Mouse (Mus musculus) forebrain, embryonic 13.5 days (tissue): ENCODE measurements around the gene Fbxw7. TPM values are rescaled to one million over a fixed set of nuclear protein-coding genes. Genes with fewer than 3 reads are reported as not detected.

Source experiments
- ATAC-seq: fragments of 200-750 bp; cut with Nextera tagmentation; 2 replicates; pipeline ENCODE4 v1.8.0; 2017
- H3K27ac ChIP-seq: fragments of 300-500 bp; sonication (generic); 2 replicates; pipeline ENCODE4 v1.5.1; 2015; ENCODE audit warnings: inconsistent platforms, mild to moderate bottlenecking, moderate library complexity
- H3K27me3 ChIP-seq: fragments of 300-500 bp; sonication (generic); 2 replicates; pipeline ENCODE4 v1.6.1; 2015; ENCODE audit warnings: mild to moderate bottlenecking, inconsistent platforms
- H3K36me3 ChIP-seq: fragments of 300-500 bp; sonication (generic); 2 replicates; pipeline ENCODE4 v1.6.1; 2015; ENCODE audit warnings: mild to moderate bottlenecking, inconsistent platforms; ENCODE audit not compliant: poor library complexity, severe bottlenecking
- H3K4me1 ChIP-seq: fragments of 300-500 bp; sonication (generic); 2 replicates; pipeline ENCODE4 v1.6.1; 2015; ENCODE audit warnings: inconsistent platforms
- H3K4me2 ChIP-seq: fragments of 300-500 bp; sonication (generic); 2 replicates; pipeline ENCODE4 v1.6.1; 2015; ENCODE audit warnings: inconsistent platforms, mild to moderate bottlenecking, moderate library complexity
- H3K4me3 ChIP-seq: fragments of 300-500 bp; sonication (generic); 2 replicates; pipeline ENCODE4 v1.5.1; 2015; ENCODE audit warnings: mild to moderate bottlenecking, inconsistent platforms
- H3K9ac ChIP-seq: fragments of 300-500 bp; sonication (generic); 2 replicates; pipeline ENCODE4 v1.6.1; 2015; ENCODE audit warnings: mild to moderate bottlenecking, inconsistent platforms
- H3K9me3 ChIP-seq: fragments of 300-500 bp; sonication (generic); replicated peaks from 2 replicates; pipeline ENCODE4 v1.6.1; 2016; ENCODE audit warnings: inconsistent platforms
- WGBS: fragments of 180-500 bp; shearing (Covaris S2); methylation state at CpG from one replicate; pipeline ENCODE4 v1.1.7; 2015; 5-methylcytosine and 5-hydroxymethylcytosine counted together
- polyA plus RNA-seq: library from polyadenylated mRNA; unstranded; fragments of >200 nt; fragmentation: Nextera tagmentation; extraction: Ambion mirVana; gene quantifications from 2 replicates; pipeline ENCODE4 v1.2.1, GENCODE M21; 2015

Gene Fbxw7
- polyA plus RNA-seq, 1 experiment from 2014 or later = 28.1 TPM

- ATAC-seq = no peak
- WGBS = 79% methylated on average over 3 of the region's 3 CpGs
- no peak overlapping the region for H3K4me2 ChIP-seq
- H3K4me1 ChIP-seq = peaks cover 6% of the 10 kb centered on the region
- no peaks in the 10 kb centered on the region for H3K27me3 ChIP-seq
- H3K27ac ChIP-seq = no peak overlapping the region
- no peaks in the 10 kb centered on the region for H3K36me3 ChIP-seq
- H3K4me3 ChIP-seq = no peak overlapping the region
- no peak overlapping the region for H3K9ac ChIP-seq
- H3K9me3 ChIP-seq = no peaks in the 10 kb centered on the region
Observed at GRCm38 (mm10) chr3:84807826-84808225, 7.2 kb upstream of the Fbxw7 start.

- no peak overlapping the region for H3K9ac ChIP-seq
- no peaks in the 10 kb centered on the region for H3K27me3 ChIP-seq
- no peak overlapping the region for H3K27ac ChIP-seq
- H3K4me3 ChIP-seq = no peak overlapping the region
- H3K36me3 ChIP-seq = no peaks in the 10 kb centered on the region
- no peaks in the 10 kb centered on the region for H3K9me3 ChIP-seq
- no peak overlapping the region for H3K4me2 ChIP-seq
- peaks cover 15% of the 10 kb centered on the region for H3K4me1 ChIP-seq
- no peak for ATAC-seq
Observed at GRCm38 (mm10) chr3:84808906-84809305, 6.2 kb upstream of the Fbxw7 start.

- ATAC-seq = no peak
- Histone ChIP-seq H3K4me3 (no peak overlapping the region), H3K9ac (no peak overlapping the region), H3K9me3 (no peaks in the 10 kb centered on the region), H3K27me3 (no peaks in the 10 kb centered on the region), H3K4me1 (peaks cover 18% of the 10 kb centered on the region), H3K4me2 (no peak overlapping the region), H3K27ac (no peak overlapping the region), H3K36me3 (no peaks in the 10 kb centered on the region)
Observed at GRCm38 (mm10) chr3:84810803-84811202, 4.3 kb upstream of the Fbxw7 start.

- Histone ChIP-seq H3K4me3 (peak overlapping the region; percentile 98), H3K4me2 (peak overlapping the region; percentile 77), H3K36me3 (no peaks in the 10 kb centered on the region), H3K4me1 (peaks cover 31% of the 10 kb centered on the region), H3K27ac (peak overlapping the region; percentile 98), H3K27me3 (no peaks in the 10 kb centered on the region), H3K9ac (peak overlapping the region; percentile 88), H3K9me3 (no peaks in the 10 kb centered on the region)
- ATAC-seq = peak; percentile 48
- WGBS = under 1% methylated on average over 29 of the region's 29 CpGs
Observed at GRCm38 (mm10) chr3:84813436-84814156, 1.5 kb upstream of the Fbxw7 start.

GRCm38 (mm10) chr3:84814157-84814761 is 809 bp upstream of the Fbxw7 start:
- no peaks in the 10 kb centered on the region for H3K36me3 ChIP-seq
- H3K4me2 ChIP-seq = peak overlapping the region; percentile 98
- peak overlapping the region; percentile 98 for H3K4me3 ChIP-seq
- H3K27me3 ChIP-seq = no peaks in the 10 kb centered on the region
- peaks cover 31% of the 10 kb centered on the region for H3K4me1 ChIP-seq
- under 1% methylated on average over 54 of the region's 60 CpGs for WGBS
- ATAC-seq = peak; percentile 98
- H3K27ac ChIP-seq = peak overlapping the region; percentile 98
- H3K9ac ChIP-seq = peak overlapping the region; percentile 94
- no peaks in the 10 kb centered on the region for H3K9me3 ChIP-seq

- WGBS = 1% methylated on average over 23 of the region's 29 CpGs
- Histone ChIP-seq H3K9ac (peak overlapping the region; percentile 94), H3K4me3 (peak overlapping the region; percentile 98), H3K4me2 (peak overlapping the region; percentile 98), H3K9me3 (no peaks in the 10 kb centered on the region), H3K27me3 (no peaks in the 10 kb centered on the region), H3K27ac (peak overlapping the region; percentile 98), H3K36me3 (no peaks in the 10 kb centered on the region), H3K4me1 (peaks cover 31% of the 10 kb centered on the region)
- no peak; the same call in 1 of the 2 replicates for ATAC-seq
Observed at GRCm38 (mm10) chr3:84815461-84815860, 393 bp downstream of the Fbxw7 start.

- ATAC-seq = no peak
- Histone ChIP-seq H3K9ac (no peak overlapping the region), H3K27ac (no peak overlapping the region), H3K4me3 (no peak overlapping the region), H3K27me3 (no peaks in the 10 kb centered on the region), H3K36me3 (no peaks in the 10 kb centered on the region), H3K4me1 (peaks cover 31% of the 10 kb centered on the region), H3K9me3 (no peaks in the 10 kb centered on the region), H3K4me2 (no peak overlapping the region)
- 50% methylated on average over 1 of the region's 1 CpGs for WGBS
Observed at GRCm38 (mm10) chr3:84816951-84817350, 1.9 kb downstream of the Fbxw7 start.

GRCm38 (mm10) chr3:84820654-84821201 is 5.7 kb downstream of the Fbxw7 start:
- 43% methylated on average over 2 of the region's 2 CpGs for WGBS
- ATAC-seq = no peak
- H3K4me2 ChIP-seq = no peak overlapping the region

GRCm38 (mm10) chr3:84825990-84826389 is 10.9 kb downstream of the Fbxw7 start:
- ATAC-seq = no peak
- Histone ChIP-seq H3K27me3 (no peaks in the 10 kb centered on the region), H3K4me3 (no peak overlapping the region), H3K4me1 (peaks cover 7% of the 10 kb centered on the region; the same call in 1 of the 2 replicates), H3K36me3 (no peaks in the 10 kb centered on the region), H3K4me2 (no peak overlapping the region), H3K27ac (no peak overlapping the region), H3K9ac (no peak overlapping the region), H3K9me3 (no peaks in the 10 kb centered on the region)
- 75% methylated on average over 5 of the region's 5 CpGs for WGBS

More at GRCm38 (mm10) chr3:84820654-84821201, 5.7 kb downstream of the Fbxw7 start:
- H3K27me3 ChIP-seq = no peaks in the 10 kb centered on the region
- H3K9ac ChIP-seq = no peak overlapping the region
- peaks cover 14% of the 10 kb centered on the region for H3K4me1 ChIP-seq
- H3K9me3 ChIP-seq = no peaks in the 10 kb centered on the region
- H3K4me3 ChIP-seq = no peak overlapping the region
- no peaks in the 10 kb centered on the region for H3K36me3 ChIP-seq
- H3K27ac ChIP-seq = no peak overlapping the region

- Histone ChIP-seq H3K27ac (no peak overlapping the region), H3K36me3 (no peaks in the 10 kb centered on the region), H3K4me3 (no peak overlapping the region), H3K27me3 (no peaks in the 10 kb centered on the region), H3K9ac (no peak overlapping the region), H3K9me3 (no peaks in the 10 kb centered on the region), H3K4me1 (peaks cover 7% of the 10 kb centered on the region; the same call in 1 of the 2 replicates), H3K4me2 (no peak overlapping the region)
- WGBS = 74% methylated on average over 3 of the region's 3 CpGs
- ATAC-seq = no peak
Observed at GRCm38 (mm10) chr3:84826405-84826804, 11.3 kb downstream of the Fbxw7 start.

GRCm38 (mm10) chr3:84826938-84827337 is 11.9 kb downstream of the Fbxw7 start:
- H3K4me1 ChIP-seq = peaks cover 7% of the 10 kb centered on the region; the same call in 1 of the 2 replicates
- H3K36me3 ChIP-seq = no peaks in the 10 kb centered on the region
- H3K9ac ChIP-seq = no peak overlapping the region
- H3K27me3 ChIP-seq = no peaks in the 10 kb centered on the region
- no peaks in the 10 kb centered on the region for H3K9me3 ChIP-seq
- no peak for ATAC-seq
- H3K4me2 ChIP-seq = no peak overlapping the region
- H3K4me3 ChIP-seq = no peak overlapping the region
- WGBS = 65% methylated on average over 3 of the region's 3 CpGs
- H3K27ac ChIP-seq = no peak overlapping the region

- no peak overlapping the region for H3K9ac ChIP-seq
- no peak overlapping the region for H3K27ac ChIP-seq
- H3K4me2 ChIP-seq = no peak overlapping the region
- WGBS = 90% methylated on average over 4 of the region's 4 CpGs
- no peaks in the 10 kb centered on the region for H3K36me3 ChIP-seq
- H3K4me3 ChIP-seq = no peak overlapping the region
- no peaks in the 10 kb centered on the region for H3K27me3 ChIP-seq
- no peaks in the 10 kb centered on the region for H3K9me3 ChIP-seq
- ATAC-seq = no peak
- peaks cover 7% of the 10 kb centered on the region; the same call in 1 of the 2 replicates for H3K4me1 ChIP-seq
Observed at GRCm38 (mm10) chr3:84827617-84828016, 12.5 kb downstream of the Fbxw7 start.
